Mouse (Mus musculus) intestine, embryonic 16.5 days (tissue): ENCODE measurements around the gene Qars. TPM values are rescaled to one million over a fixed set of nuclear protein-coding genes. Genes with fewer than 3 reads are reported as not detected.

Source experiments
- ATAC-seq: fragments of 200-750 bp; cut with Nextera tagmentation; 2 replicates; pipeline ENCODE4 v1.8.0; 2017; ENCODE audit warnings: moderate TSS enrichment, moderate library complexity
- H3K27ac ChIP-seq: fragments of 300-500 bp; sonication (generic); 2 replicates; pipeline ENCODE4 v1.5.1; 2014; ENCODE audit warnings: mild to moderate bottlenecking, low read length
- H3K27me3 ChIP-seq: fragments of 300-500 bp; sonication (generic); replicated peaks from 2 replicates; pipeline ENCODE4 v1.6.1; 2014; ENCODE audit warnings: low read length, control low read depth, mixed read lengths; ENCODE audit not compliant: control insufficient read depth, insufficient read depth
- H3K36me3 ChIP-seq: fragments of 300-500 bp; sonication (generic); 2 replicates; pipeline ENCODE4 v1.6.1; 2014; ENCODE audit warnings: low read length, control low read depth; ENCODE audit not compliant: control insufficient read depth, insufficient read depth
- H3K4me1 ChIP-seq: fragments of 300-500 bp; sonication (generic); 2 replicates; pipeline ENCODE4 v1.6.1; 2014; ENCODE audit warnings: low read length, control low read depth, mixed read lengths; ENCODE audit not compliant: control insufficient read depth, insufficient read depth
- H3K4me2 ChIP-seq: fragments of 300-500 bp; sonication (generic); 2 replicates; pipeline ENCODE4 v1.6.1; 2014; ENCODE audit warnings: low read depth, low read length, control low read depth
- H3K4me3 ChIP-seq: fragments of 300-500 bp; sonication (generic); 2 replicates; pipeline ENCODE4 v1.5.1; 2014; ENCODE audit warnings: mild to moderate bottlenecking, low read length
- H3K9ac ChIP-seq: fragments of 300-500 bp; sonication (generic); 2 replicates; pipeline ENCODE4 v1.6.1; 2014; ENCODE audit warnings: low read depth, low read length
- H3K9me3 ChIP-seq: fragments of 300-500 bp; sonication (generic); 2 replicates; pipeline ENCODE4 v1.6.1; 2016; ENCODE audit warnings: low read length, control low read depth; ENCODE audit not compliant: control insufficient read depth
- WGBS: fragments of 180-500 bp; shearing (Covaris S2); extraction: QIAGEN DNeasy Blood & Tissue Kit; methylation state at CpG from one replicate; pipeline ENCODE4 v1.1.7; 2014; 5-methylcytosine and 5-hydroxymethylcytosine counted together
- polyA plus RNA-seq: library from polyadenylated mRNA; unstranded; fragments of >200 nt; fragmentation: Nextera tagmentation; extraction: Ambion mirVana; gene quantifications from 2 replicates; pipeline ENCODE4 v1.2.1, GENCODE M21; 2015

Gene Qars
- polyA plus RNA-seq, 1 experiment from 2014 or later: 118 TPM

DNA sequence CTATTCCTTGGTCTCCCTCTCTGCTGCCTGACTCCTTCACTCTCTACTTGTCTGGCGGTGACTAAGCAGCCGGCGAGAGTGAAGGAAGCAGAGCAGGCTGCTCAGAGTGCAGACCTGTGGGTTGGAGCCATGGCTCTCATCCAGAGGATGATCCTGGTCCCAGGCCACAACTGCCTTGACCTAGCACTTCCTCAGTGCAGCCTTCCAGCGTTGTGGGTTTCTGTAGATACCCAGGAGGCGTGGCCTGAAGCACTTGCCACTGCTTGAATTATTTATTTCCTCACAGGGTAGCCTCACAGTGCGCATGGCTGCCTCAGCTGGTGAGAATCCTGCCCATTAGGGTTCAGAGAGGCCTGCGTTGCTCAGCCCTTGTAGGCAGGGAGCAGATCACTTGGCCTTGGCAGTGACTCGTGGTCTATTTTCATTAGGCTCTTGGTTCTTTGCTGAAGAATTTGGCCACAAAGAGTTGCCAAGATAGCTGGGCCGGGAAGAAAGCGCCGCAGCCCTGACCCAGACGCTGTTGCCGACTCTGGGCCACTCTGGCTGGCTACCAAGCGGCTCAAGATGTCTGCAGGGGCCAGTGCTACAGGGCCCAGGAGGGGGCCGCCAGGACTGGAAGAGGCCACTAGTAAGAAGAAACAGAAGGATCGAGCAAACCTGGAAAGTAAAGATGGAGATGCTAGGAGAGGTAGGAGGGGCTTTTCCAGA, 15.3 kb upstream of the Qars start:
- Histone ChIP-seq H3K27ac (no peak overlapping the region), H3K9ac (peak overlapping the region; percentile 96), H3K9me3 (no peaks in the 10 kb centered on the region)

DNA sequence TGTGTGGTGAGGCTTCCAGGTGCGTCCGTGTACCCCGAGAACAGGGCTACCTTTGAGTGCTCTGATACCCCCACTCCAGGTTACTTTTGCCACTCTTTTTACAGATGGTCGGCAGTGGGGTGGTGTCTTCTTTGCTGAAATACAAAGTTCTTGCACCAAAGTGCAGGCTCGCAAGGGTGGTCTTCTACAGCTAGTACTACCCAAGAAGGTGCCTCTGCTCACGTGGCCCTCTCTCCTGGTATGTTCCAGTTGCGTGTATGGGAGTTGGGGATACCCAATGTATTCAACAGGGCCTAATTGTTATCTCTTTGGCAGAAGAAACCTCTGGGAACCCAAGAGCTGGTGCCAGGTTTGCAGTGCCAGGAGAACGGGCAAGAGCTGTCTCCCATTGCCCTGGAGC, 14.3 kb upstream of the Qars start:
- no peak overlapping the region for H3K9ac ChIP-seq
- H3K4me2 ChIP-seq: no peak overlapping the region
- WGBS: 96% methylated on average over 8 of the region's 8 CpGs
- no peaks in the 10 kb centered on the region for H3K9me3 ChIP-seq
- ATAC-seq: no peak
- H3K27me3 ChIP-seq: no peaks in the 10 kb centered on the region
- peaks cover 21% of the 10 kb centered on the region for H3K4me1 ChIP-seq
- no peak overlapping the region for H3K27ac ChIP-seq
- H3K36me3 ChIP-seq: peaks cover 52% of the 10 kb centered on the region
- H3K4me3 ChIP-seq: no peak overlapping the region

More for the DNA sequence above, 15.3 kb upstream of the Qars start:
- Histone ChIP-seq H3K4me1 (peaks cover 21% of the 10 kb centered on the region), H3K4me3 (peak overlapping the region; percentile 98), H3K36me3 (peaks cover 46% of the 10 kb centered on the region), H3K4me2 (peak overlapping the region; percentile 95), H3K27me3 (no peaks in the 10 kb centered on the region)
- WGBS: 74% methylated on average over 16 of the region's 16 CpGs
- no peak for ATAC-seq

GRCm38 (mm10) chr9:108494146-108494825, 13.2 kb upstream of the Qars start:
- Histone ChIP-seq H3K9ac (no peak overlapping the region), H3K27ac (no peak overlapping the region), H3K36me3 (peaks cover 60% of the 10 kb centered on the region)

GRCm38 (mm10) chr9:108494905-108495304, 12.6 kb upstream of the Qars start:
- no peak for ATAC-seq
- Histone ChIP-seq H3K4me3 (no peak overlapping the region), H3K4me2 (no peak overlapping the region), H3K27ac (no peak overlapping the region), H3K9me3 (no peaks in the 10 kb centered on the region), H3K36me3 (peaks cover 63% of the 10 kb centered on the region), H3K4me1 (peaks cover 19% of the 10 kb centered on the region), H3K9ac (no peak overlapping the region; the same call in 1 of the 2 replicates), H3K27me3 (no peaks in the 10 kb centered on the region)
- 84% methylated on average over 10 of the region's 10 CpGs for WGBS

More at GRCm38 (mm10) chr9:108494146-108494825, 13.2 kb upstream of the Qars start:
- no peaks in the 10 kb centered on the region for H3K9me3 ChIP-seq
- peaks cover 21% of the 10 kb centered on the region for H3K4me1 ChIP-seq
- H3K4me2 ChIP-seq: no peak overlapping the region
- H3K27me3 ChIP-seq: no peaks in the 10 kb centered on the region
- WGBS: 92% methylated on average over 19 of the region's 19 CpGs
- H3K4me3 ChIP-seq: no peak overlapping the region
- no peak for ATAC-seq

- H3K27ac ChIP-seq: no peak overlapping the region
- peaks cover 64% of the 10 kb centered on the region for H3K36me3 ChIP-seq
- no peak overlapping the region for H3K4me3 ChIP-seq
- no peak for ATAC-seq
- H3K27me3 ChIP-seq: no peaks in the 10 kb centered on the region
- no peaks in the 10 kb centered on the region for H3K4me1 ChIP-seq
- H3K4me2 ChIP-seq: no peak overlapping the region
- 92% methylated on average over 7 of the region's 7 CpGs for WGBS
- no peaks in the 10 kb centered on the region for H3K9me3 ChIP-seq
- H3K9ac ChIP-seq: no peak overlapping the region
Observed at GRCm38 (mm10) chr9:108499231-108499630, 8.3 kb upstream of the Qars start.

DNA sequence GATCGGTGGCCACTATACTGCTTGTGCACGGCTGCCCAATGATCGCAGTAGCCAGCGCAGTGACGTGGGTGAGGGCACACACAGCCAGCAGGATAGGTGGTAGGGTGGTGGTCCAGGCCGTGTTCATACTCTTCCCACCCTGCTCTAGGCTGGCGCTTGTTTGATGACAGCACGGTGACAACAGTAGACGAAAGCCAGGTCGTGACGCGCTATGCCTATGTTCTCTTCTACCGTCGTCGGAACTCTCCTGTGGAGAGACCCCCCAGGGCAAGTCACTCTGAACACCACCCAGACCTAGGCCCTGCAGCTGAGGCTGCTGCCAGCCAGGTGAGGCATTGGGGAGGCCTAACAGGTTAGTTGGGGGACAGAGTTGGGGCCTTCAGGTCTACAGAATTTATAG, 7.6 kb upstream of the Qars start:
- Histone ChIP-seq H3K4me1 (no peaks in the 10 kb centered on the region), H3K4me3 (no peak overlapping the region), H3K9me3 (no peaks in the 10 kb centered on the region), H3K9ac (no peak overlapping the region), H3K27me3 (no peaks in the 10 kb centered on the region), H3K27ac (no peak overlapping the region), H3K36me3 (peaks cover 57% of the 10 kb centered on the region), H3K4me2 (no peak overlapping the region)
- ATAC-seq: no peak
- WGBS: 91% methylated on average over 15 of the region's 15 CpGs

DNA sequence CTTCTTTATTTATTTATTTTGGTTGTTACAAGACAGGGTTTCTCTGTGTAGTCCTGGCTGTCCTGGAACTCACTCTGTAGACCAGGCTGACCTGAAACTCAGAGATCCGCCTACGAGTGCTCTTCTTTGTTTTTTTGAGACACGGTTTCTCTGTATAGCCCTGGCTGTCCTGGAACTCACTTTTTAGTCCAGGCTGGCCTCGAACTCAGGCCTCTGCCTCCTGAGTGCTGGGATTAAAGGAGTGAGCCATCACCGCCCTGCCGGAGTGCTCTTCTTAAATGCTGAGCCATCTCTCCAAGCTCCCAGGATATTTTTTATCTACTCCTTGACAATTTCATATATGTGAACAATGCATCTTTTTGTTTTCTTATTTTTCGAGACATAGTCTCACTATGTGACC, 605 bp upstream of the Qars start:
- WGBS: 88% methylated on average over 7 of the region's 7 CpGs
- ATAC-seq: no peak
- no peaks in the 10 kb centered on the region for H3K27me3 ChIP-seq
- H3K27ac ChIP-seq: no peak overlapping the region
- no peaks in the 10 kb centered on the region for H3K9me3 ChIP-seq
- H3K4me2 ChIP-seq: peak overlapping the region; percentile 88
- peaks cover 6% of the 10 kb centered on the region; the same call in 1 of the 2 replicates for H3K36me3 ChIP-seq
- H3K4me3 ChIP-seq: peak overlapping the region; percentile 79; the same call in 1 of the 2 replicates
- peaks cover 11% of the 10 kb centered on the region for H3K4me1 ChIP-seq
- no peak overlapping the region for H3K9ac ChIP-seq

DNA sequence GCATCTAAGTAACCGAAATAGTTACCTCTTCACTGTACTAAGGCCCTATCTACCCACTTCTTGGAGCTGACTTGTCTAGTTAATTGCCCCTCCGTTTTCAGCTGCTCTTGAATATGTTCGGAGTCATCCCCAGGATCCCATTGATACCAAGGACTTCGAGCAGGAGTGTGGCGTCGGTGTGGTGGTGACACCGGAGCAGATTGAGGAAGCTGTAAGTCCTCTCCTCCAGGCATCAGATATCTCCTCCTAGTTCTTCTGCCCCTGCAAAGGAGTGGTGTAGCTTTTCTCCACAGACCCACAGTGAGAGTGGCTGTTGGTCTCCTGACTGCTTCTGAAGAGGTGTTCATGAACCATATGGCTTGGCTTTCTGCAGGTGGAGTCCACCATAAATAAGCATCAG, 1.3 kb downstream of the Qars start:
- 86% methylated on average over 7 of the region's 7 CpGs for WGBS
- H3K9me3 ChIP-seq: no peaks in the 10 kb centered on the region

GRCm38 (mm10) chr9:108516380-108517251, 9.1 kb downstream of the Qars start, which contains the start of gene Qrich1:
Gene Qrich1 (plus strand): TSS chr9:108516806.
- WGBS: under 1% methylated on average over 55 of the region's 55 CpGs
- peaks cover 17% of the 10 kb centered on the region for H3K4me1 ChIP-seq
- peak within 1 kb of the TSS; percentile 76 for H3K4me2 ChIP-seq
- ATAC-seq: peak; percentile 98
- peaks cover 25% of the 10 kb centered on the region for H3K36me3 ChIP-seq
- H3K27me3 ChIP-seq: no peaks in the 10 kb centered on the region
- H3K4me3 ChIP-seq: peak within 1 kb of the TSS; percentile 90
- peak within 1 kb of the TSS; percentile 98 for H3K27ac ChIP-seq
- H3K9ac ChIP-seq: peak within 1 kb of the TSS; percentile 94
- H3K9me3 ChIP-seq: no peaks in the 10 kb centered on the region

More for the DNA sequence above, 1.3 kb downstream of the Qars start:
- no peaks in the 10 kb centered on the region for H3K27me3 ChIP-seq
- no peak overlapping the region for H3K27ac ChIP-seq
- H3K4me2 ChIP-seq: peak overlapping the region; percentile 88
- no peak for ATAC-seq
- H3K4me3 ChIP-seq: peak overlapping the region; percentile 79
- peaks cover 21% of the 10 kb centered on the region for H3K36me3 ChIP-seq
- peak overlapping the region; percentile 80 for H3K9ac ChIP-seq
- H3K4me1 ChIP-seq: peaks cover 11% of the 10 kb centered on the region
